Mouse (Mus musculus) hindbrain, embryonic 11.5 days (tissue): ENCODE measurements around the gene Ildr1. TPM values are rescaled to one million over a fixed set of nuclear protein-coding genes. Genes with fewer than 3 reads are reported as not detected.
A peak's percentile ranks its signal among the peaks of the same experiment; 100 is the strongest.

Experiments
- ATAC-seq: fragments of 200-750 bp; cut with Nextera tagmentation; 2 replicates; pipeline ENCODE4 v1.8.0; 2017; ENCODE audit warnings: mild to moderate bottlenecking, moderate TSS enrichment, moderate library complexity; ENCODE audit not compliant: low FRiP score
- DNase-seq: peaks from one replicate; pipeline ENCODE4 v3.0.0-alpha.2; 2015; ENCODE audit warnings: low spot score
- H3K27ac ChIP-seq: fragments of 300-500 bp; sonication (generic); 2 replicates; pipeline ENCODE4 v1.5.1; 2014; ENCODE audit warnings: mild to moderate bottlenecking, low read depth, low read length
- H3K27me3 ChIP-seq: fragments of 300-500 bp; sonication (generic); 2 replicates; pipeline ENCODE4 v1.6.1; 2014; ENCODE audit warnings: mild to moderate bottlenecking, low read length, moderate library complexity, mixed read lengths; ENCODE audit not compliant: control insufficient read depth, insufficient read depth
- H3K36me3 ChIP-seq: fragments of 300-500 bp; sonication (generic); 2 replicates; pipeline ENCODE4 v1.6.1; 2014; ENCODE audit warnings: mild to moderate bottlenecking, low read length, moderate library complexity, mixed read lengths; ENCODE audit not compliant: control insufficient read depth, insufficient read depth
- H3K4me1 ChIP-seq: fragments of 300-500 bp; sonication (generic); replicated peaks from 2 replicates; pipeline ENCODE4 v1.6.1; 2014; ENCODE audit warnings: low read length, mixed read lengths; ENCODE audit not compliant: control insufficient read depth, insufficient read depth
- H3K4me2 ChIP-seq: fragments of 300-500 bp; sonication (generic); replicated peaks from 2 replicates; pipeline ENCODE4 v1.6.1; 2014; ENCODE audit warnings: mild to moderate bottlenecking, low read depth, low read length
- H3K4me3 ChIP-seq: fragments of 300-500 bp; sonication (generic); 2 replicates; pipeline ENCODE4 v1.5.1; 2014; ENCODE audit warnings: low read depth, low read length
- H3K9ac ChIP-seq: fragments of 300-500 bp; sonication (generic); 2 replicates; pipeline ENCODE4 v1.6.1; 2014; ENCODE audit warnings: low read depth, low read length
- H3K9me3 ChIP-seq: fragments of 300-500 bp; sonication (generic); 2 replicates; pipeline ENCODE4 v1.6.1; 2016; ENCODE audit warnings: low read length; ENCODE audit not compliant: control insufficient read depth
- WGBS: fragments of 180-500 bp; shearing (Covaris S2); extraction: QIAGEN DNeasy Blood & Tissue Kit; methylation state at CpG from one replicate; pipeline ENCODE4 v1.1.7; 2014; 5-methylcytosine and 5-hydroxymethylcytosine counted together
- polyA plus RNA-seq: library from polyadenylated mRNA; unstranded; fragments of >200 nt; fragmentation: Nextera tagmentation; extraction: Ambion mirVana; gene quantifications from 2 replicates; pipeline ENCODE4 v1.2.1, GENCODE M21; 2014

Ildr1 gene
- polyA plus RNA-seq, 1 experiment from 2014 or later: 0.26 TPM

DNA sequence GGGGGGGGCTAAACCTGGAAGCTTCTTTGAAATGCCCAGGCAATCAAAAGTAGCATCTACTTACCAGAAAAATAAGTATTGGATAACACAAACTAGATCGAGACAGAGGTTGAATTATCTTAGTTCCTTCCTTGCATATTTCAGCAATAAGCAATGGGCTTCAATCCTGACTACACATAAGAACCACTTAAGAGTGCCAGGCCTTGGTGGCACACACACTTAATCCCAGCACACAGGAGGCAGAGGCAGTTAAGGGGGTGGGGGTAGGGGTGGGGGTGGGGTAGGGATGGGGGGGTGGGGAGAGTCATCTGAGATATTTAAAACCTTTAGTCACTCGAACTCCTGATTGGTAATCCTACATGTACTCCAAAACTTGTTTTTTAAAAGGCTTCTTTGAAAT, 77.5 kb downstream of the Ildr1 start:
- ATAC-seq: no peak
- no peaks in the 10 kb centered on the region for H3K9me3 ChIP-seq
- WGBS: 86% methylated on average over 2 of the region's 2 CpGs
- no peaks in the 10 kb centered on the region for H3K36me3 ChIP-seq
- no peak overlapping the region for H3K27ac ChIP-seq
- H3K4me2 ChIP-seq: no peak overlapping the region
- no peaks in the 10 kb centered on the region for H3K4me1 ChIP-seq
- DNase-seq: no peak
- no peak overlapping the region for H3K9ac ChIP-seq
- H3K27me3 ChIP-seq: no peaks in the 10 kb centered on the region
- no peak overlapping the region for H3K4me3 ChIP-seq

DNA sequence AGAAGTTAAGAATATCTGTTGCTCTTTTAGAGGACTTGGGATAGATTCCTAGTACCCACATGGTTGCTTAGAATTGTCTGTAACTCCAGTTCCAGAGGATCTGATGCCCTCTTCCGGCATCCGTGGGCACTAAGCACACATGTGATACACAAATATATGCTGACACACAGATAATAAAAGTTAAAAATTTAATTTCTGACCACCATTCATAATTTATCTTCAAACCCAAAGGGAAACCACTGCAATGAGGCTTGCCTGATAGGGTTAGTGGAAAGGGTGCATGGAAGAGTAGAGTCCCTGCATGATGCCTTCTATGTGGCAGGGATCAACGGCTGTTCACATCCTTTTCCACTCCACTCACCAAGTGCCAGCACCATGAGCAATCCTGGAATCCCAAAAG, 77.9 kb downstream of the Ildr1 start:
- ATAC-seq: no peak

DNA sequence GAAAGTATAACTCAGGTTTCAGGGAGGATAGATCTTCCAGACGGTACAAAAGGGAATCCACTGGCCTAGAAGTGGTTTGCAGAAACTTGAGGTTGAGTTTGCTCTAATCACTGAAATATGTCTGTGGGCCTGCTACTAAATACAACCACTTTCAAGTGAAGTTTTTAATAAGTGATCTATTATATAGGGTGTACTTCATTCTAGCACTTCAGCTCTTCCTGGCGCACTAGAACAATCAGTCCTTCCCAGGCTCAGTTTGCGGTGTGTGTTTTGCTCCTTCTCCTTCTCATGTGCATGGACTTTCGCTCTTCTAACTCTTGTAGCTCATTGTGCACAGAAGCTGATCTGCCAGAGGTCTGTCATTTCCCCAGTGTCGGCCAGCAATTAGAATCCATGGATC, 79.2 kb downstream of the Ildr1 start:
- Histone ChIP-seq H3K4me3 (no peak overlapping the region), H3K36me3 (no peaks in the 10 kb centered on the region), H3K27me3 (no peaks in the 10 kb centered on the region), H3K27ac (no peak overlapping the region), H3K9ac (no peak overlapping the region), H3K9me3 (no peaks in the 10 kb centered on the region), H3K4me2 (no peak overlapping the region), H3K4me1 (no peaks in the 10 kb centered on the region)
- ATAC-seq: no peak
- DNase-seq: no peak
- WGBS: 94% methylated on average over 5 of the region's 5 CpGs

More for the DNA sequence above, 77.9 kb downstream of the Ildr1 start:
- H3K9me3 ChIP-seq: no peaks in the 10 kb centered on the region
- no peaks in the 10 kb centered on the region for H3K4me1 ChIP-seq
- H3K36me3 ChIP-seq: no peaks in the 10 kb centered on the region
- DNase-seq: no peak
- no peak overlapping the region for H3K27ac ChIP-seq
- H3K9ac ChIP-seq: no peak overlapping the region
- no peak overlapping the region for H3K4me2 ChIP-seq
- 91% methylated on average over 3 of the region's 3 CpGs for WGBS
- no peak overlapping the region for H3K4me3 ChIP-seq
- no peaks in the 10 kb centered on the region for H3K27me3 ChIP-seq

DNA sequence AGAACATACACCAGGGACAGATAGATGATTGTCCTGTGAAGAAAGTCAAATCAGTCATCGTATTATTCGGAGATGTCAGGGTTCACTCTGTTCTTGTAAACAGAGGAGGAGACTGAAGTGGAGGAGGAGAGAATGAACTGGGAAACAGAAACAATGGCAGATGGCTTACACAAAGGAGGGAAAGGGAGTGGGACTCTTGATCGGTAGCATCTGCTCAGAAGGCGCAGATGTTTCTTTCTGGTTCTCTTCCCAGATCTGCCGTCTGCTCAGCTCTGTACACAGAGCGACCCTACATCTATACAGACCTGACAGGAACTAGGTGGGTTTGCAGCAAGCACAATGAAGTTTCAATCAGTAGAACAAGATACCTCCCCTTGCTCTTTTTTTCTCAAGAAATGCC, 81.9 kb downstream of the Ildr1 start:
- Histone ChIP-seq H3K4me3 (no peak overlapping the region), H3K9ac (no peak overlapping the region), H3K9me3 (no peaks in the 10 kb centered on the region), H3K27me3 (no peaks in the 10 kb centered on the region), H3K27ac (no peak overlapping the region), H3K4me1 (no peaks in the 10 kb centered on the region), H3K36me3 (no peaks in the 10 kb centered on the region), H3K4me2 (no peak overlapping the region)
- 75% methylated on average over 6 of the region's 6 CpGs for whole genome bisulfite sequencing
- ATAC-seq (no peak), DNase-seq (peak; percentile 2)

Other genes starting within 250 kb of the Ildr1 start
- gene Stfa3, start 238.6 kb upstream of the Ildr1 start, polyA plus RNA-seq: not detected in 2 replicates
- not detected in 2 replicates for gene Casr, start 131.8 kb upstream of the Ildr1 start, polyA plus RNA-seq
- 1.4 and 1.7 TPM in 2 replicates for gene Cd86, start 27.9 kb upstream of the Ildr1 start, polyA plus RNA-seq
- 2.1 and 3.7 TPM in 2 replicates for gene Slc15a2, start 91.0 kb downstream of the Ildr1 start, polyA plus RNA-seq
- gene Iqcb1, start 134.4 kb downstream of the Ildr1 start, polyA plus RNA-seq: 73.3 and 74.3 TPM in 2 replicates
- gene Eaf2, start 181.0 kb downstream of the Ildr1 start, polyA plus RNA-seq: 1.3 and 1.5 TPM in 2 replicates
- gene Golgb1, start 181.2 kb downstream of the Ildr1 start, polyA plus RNA-seq: 81.0 and 91.0 TPM in 2 replicates
- gene Hcls1, start 241.0 kb downstream of the Ildr1 start, polyA plus RNA-seq: 0.79 and 1.3 TPM in 2 replicates